Mouse (Mus musculus): ENCODE results near the gene Grn.

Grn gene

GRCm38 (mm10) chr11:102425555-102426316, 4.4 kb upstream of the Grn start:
- DNase-seq (ENCODE audit: low spot score), result no peak

DNA sequence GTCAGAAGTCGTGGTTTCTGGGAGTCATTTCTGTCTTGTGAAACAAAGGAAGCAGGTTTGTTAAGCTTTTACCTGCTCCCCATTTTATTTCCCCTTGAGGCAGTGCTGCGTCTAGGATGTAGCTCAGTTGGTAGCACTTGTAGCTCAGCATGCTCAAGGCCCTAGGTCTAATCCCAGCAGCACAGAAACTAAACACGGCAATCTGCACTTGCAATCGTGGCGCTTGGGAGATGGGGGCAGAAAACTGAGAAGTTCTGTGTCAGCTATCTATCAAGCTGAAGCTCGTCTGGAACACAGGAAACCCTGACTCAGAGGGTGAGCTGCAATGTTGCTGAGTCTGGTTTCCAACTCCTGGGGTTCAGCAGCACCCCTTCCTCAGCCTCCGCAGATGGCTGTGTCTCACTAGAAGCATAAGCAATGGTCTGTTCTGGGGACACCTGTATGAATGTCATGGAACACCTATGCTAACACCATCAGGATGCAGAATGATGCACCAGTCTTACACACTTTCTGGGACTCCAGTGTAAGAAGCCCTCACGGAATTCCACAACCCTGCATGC, 1.1 kb upstream of the Grn start:
- no peak for DNase-seq (ENCODE audit: low spot score)

DNA sequence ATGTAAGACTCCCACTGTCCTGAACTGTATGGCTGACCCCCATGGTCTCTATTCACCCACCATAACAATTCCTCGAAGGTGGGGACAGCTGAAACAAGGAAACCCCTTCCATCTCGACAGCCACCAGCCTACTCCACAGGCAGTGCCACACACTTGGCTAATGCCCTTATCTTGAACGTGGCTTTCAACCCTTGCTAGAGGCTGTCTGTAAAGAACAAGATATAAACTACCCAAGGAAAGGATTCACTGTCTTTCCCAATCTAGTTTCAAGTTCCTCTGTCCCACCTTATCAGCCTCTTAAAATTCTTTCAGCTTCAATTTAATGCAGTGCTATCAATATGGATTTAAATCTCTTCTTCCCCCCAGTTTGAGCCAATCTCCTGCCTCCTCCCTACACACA, 564 bp upstream of the Grn start:
- DNase-seq (ENCODE audit: low spot score), result no peak

DNA sequence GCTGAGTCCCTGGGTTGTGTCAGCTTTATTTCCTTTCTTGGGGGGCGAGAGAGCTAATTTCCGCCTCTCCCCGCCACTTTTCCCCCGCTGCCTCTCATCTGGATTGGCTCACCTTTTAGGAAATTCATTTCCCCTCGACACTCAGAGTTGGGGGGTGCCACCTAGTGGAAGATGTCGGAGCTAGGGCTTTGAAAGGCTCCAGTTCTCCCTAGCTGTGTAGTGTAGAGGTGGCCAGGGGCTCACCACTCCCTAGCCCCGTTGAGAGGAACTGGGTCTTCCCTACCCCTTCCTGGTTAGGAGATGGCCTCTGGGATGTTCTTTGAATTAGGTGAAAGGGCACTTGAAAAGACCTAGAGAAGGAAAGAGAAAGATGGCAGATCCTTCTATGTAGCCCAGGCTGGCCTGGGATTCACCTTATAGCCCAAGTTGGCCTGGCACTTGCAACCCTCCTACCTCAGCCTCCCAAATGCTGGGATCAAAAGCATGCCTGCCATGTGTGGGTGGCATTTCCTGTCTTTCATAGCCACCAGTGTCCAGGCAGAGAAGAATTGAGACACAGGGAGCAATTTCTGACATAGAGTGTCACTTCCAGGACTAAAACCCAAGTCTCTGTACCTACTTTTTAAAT, 1.0 kb downstream of the Grn start:
- no peak for DNase-seq (ENCODE audit: low spot score)

DNA sequence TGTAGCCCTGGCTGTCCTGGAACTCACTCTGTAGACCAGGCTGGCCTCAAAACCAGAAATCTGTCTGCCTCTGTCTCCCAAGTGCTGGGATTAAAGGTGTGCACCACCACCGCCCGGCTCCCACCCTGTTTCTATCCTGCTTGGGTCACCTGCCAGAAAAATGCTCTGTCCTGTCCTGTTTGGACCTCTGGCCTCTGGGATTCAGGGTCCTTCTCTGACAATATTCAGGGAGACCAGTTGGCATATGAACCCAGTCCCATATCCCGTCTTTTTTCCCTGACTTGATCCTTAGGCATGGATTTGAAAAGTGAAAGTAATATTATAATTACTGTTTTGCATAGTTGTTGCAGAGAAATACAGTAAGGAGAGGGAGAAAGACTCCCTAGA, 1.6 kb downstream of the Grn start:
- DNase-seq (ENCODE audit: low spot score), result no peak

DNA sequence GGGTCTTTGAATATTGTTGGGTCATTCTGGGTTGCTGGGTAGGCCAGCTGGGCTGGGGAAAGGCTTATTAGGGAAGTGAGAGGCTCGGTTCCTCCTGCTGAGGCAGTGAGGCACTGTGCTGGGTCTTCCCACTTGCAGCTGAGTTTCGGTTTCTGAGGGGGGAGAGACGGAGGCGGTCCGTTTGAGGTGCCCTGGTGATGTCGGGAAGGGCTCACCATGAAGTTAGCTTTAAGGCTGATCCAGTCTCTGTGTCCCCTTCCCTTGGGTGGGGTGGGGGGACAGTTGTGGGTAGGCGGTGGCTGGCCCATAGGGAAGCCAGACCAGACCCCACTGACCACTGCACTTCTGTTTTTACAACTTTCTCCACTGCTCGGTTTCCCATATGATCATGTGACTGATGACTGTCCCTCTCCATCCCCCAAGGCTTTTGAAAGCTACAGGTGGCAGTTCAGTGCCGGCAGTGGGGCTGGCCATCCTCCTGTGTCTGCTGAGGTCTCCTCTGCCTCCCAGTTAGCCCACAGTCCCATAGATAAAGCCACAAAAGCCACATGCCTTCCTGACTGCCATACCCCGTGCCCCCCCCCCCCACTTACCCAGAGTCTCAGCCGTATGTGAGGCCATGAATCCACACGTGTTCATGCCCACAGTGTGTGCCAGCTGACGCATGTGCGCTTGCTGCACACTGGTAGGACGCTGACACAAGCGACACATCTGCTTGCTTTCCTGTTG, 2.2 kb downstream of the Grn start:
- DNase-seq (ENCODE audit: low spot score), result no peak

DNA sequence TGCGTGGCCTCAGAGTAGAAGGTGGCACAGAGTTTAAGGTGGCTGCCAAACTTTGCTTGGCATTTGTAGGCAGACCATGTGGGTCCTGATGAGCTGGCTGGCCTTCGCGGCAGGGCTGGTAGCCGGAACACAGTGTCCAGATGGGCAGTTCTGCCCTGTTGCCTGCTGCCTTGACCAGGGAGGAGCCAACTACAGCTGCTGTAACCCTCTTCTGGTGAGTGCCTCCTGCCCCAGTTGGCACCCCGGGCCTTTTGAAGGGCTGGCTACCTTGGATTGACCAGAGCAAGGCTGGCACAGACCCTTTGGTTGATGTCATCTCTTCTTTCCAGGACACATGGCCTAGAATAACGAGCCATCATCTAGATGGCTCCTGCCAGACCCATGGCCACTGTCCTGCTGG, 2.8 kb downstream of the Grn start:
- no peak for DNase-seq (ENCODE audit: low spot score)

- no peak for DNase-seq (ENCODE audit: low spot score)
Observed at GRCm38 (mm10) chr11:102433866-102434265, 3.8 kb downstream of the Grn start.

DNA sequence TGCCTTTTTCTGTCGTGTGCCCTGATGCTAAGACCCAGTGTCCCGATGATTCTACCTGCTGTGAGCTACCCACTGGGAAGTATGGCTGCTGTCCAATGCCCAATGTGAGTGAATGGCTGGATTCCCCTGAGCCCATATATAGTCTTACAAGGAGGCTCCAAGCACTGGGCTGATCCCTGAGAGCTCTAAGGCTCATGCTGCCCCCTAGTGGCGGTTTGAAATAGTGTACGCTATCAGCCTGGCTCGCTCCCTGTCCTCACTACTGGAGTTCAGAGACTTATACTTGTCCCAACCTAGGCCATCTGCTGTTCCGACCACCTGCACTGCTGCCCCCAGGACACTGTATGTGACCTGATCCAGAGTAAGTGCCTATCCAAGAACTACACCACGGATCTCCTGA, 4.3 kb downstream of the Grn start:
- DNase-seq (ENCODE audit: low spot score), result peak; percentile 85

DNA sequence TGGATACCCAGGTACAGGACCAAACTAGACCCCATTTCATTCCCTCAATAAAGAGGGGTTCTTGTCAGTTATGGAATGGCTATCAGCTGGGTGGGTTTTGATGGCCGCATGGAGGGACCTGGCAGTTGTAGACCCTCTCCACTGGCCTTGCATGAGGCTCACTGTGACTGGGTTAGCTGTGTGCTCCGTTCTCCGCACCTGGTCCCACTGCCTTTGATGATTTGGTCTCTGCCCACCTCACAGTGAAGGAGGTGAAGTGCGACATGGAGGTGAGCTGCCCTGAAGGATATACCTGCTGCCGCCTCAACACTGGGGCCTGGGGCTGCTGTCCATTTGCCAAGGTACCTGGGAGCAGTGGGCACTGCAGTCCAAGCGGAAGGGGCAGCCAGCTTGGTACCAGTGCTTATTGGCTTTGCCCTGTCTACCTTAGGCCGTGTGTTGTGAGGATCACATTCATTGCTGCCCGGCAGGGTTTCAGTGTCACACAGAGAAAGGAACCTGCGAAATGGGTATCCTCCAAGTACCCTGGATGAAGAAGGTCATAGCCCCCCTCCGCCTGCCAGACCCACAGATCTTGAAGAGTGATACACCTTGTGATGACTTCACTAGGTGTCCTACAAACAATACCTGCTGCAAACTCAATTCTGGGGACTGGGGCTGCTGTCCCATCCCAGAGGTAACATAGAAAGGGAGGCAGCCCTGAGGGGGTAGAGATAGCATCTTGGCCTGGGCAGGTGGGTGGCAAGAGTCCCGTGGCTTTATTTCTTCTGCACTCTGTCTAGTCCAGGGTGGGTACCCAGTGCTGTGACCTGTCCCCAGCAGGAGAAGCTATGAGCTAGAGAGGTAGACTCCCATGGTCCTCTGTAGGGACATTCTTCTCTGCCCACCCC, 4.9 kb downstream of the Grn start:
- DNase-seq (ENCODE audit: low spot score), result no peak

GRCm38 (mm10) chr11:102435754-102436470, 5.8 kb downstream of the Grn start:
- no peak for DNase-seq (ENCODE audit: low spot score)

GRCm38 (mm10) chr11:102436471-102436790, 6.3 kb downstream of the Grn start:
- no peak for DNase-seq (ENCODE audit: low spot score)

GRCm38 (mm10) chr11:102437120-102438061, 7.3 kb downstream of the Grn start:
- DNase-seq (ENCODE audit: low spot score), result no peak

GRCm38 (mm10) chr11:102438212-102439092, 8.3 kb downstream of the Grn start:
- DNase-seq (ENCODE audit: low spot score), result no peak

DNA sequence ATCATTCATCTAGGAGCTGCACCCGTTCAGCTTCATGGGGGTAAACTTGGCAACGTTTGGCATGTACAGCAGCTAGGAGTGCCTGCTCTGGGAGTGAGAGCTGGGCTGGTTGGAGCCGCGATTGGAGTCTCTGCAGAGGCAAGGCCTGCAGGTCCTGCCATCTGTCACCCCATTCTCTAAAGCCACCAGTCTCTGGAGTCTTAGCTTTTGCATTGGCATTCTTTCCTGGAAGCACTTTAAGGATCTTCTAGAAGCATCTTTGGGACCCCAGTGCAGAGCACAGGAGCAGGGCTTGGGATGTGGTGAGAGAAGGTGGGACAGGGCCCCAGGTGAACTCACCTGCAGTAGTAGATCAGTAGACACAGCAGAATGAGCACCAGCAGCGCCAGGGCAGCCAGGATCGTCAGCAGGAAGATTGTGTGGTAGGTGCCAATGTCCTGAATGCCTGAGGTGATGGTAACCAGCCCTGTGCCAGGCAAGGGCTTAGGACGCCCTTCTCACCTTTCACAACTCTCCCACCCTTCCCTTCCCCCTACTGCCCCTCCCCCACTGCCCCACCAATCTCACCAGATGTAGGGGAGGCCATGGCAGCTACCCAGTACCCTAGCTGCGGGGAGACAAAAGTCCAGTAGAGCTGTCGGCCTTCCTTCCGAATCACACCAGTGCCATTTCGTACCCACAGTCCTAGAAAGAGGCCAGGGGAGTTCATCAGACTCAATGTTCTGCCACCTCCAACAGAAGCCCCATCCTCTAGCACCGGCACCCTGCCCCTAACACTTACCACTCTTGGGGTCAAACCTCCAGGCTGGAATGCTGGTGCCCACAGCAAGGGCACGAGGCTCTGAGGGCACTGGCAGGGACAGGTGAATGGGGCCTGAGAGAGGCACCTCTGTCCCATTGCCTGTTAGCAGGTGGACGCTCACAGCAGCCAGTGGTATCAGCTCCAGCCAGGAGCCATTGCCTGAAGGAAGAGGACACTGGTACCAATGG, 9.3 kb downstream of the Grn start:
- no peak for DNase-seq (ENCODE audit: low spot score)

DNA sequence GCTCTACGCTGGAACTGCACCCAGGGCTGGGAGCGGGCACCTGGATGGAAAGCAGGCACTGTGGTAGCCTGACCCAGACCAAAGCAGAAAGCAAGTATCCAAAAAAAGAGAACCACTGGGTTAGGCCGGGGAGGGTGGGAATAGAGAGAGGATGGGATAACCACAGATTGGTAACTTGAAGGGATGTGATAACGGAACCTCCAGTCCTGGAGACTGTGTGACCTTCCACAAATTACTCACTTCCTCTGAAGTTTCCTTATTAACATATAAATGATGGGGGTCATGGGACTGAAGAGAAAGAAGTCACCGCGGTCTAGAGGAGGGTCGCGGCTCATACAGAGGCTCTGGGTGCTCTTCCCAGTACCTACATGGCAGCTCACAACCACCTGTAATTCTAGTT, 10.1 kb downstream of the Grn start:
- no peak for DNase-seq (ENCODE audit: low spot score)

DNA sequence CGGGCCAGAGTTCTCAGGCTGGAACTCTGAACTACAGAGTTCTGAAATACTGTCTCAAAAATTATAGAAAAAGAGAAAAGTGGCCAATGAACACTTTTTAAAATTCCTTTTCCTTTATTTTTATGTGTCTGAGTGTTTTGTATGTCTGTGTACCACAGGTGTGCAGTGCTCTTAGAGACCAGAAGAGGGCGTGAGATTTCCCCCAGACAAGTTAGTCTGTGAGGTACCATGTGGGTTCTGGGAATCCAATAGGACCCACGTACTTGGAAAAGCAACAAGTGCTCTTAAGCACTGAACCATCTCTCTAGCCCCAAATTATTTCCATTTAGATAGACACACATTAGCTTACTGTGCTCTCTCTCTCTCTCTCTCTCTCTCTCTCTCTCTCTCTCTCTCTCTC, 11.3 kb downstream of the Grn start:
- no peak for DNase-seq (ENCODE audit: low spot score)

- no peak for DNase-seq (ENCODE audit: low spot score)
Observed at GRCm38 (mm10) chr11:102442089-102442488, 12.0 kb downstream of the Grn start.

All from left cerebral cortex, adult 11 months (tissue).